Mouse (Mus musculus) effector memory CD4-positive, alpha-beta T cell, adult 7 months (primary cell): ENCODE measurements around the gene Tpk1. TPM values are rescaled to one million over a fixed set of nuclear protein-coding genes. Genes with fewer than 3 reads are reported as not detected.

Experiments
- polyA plus RNA-seq: library from polyadenylated mRNA; unstranded; fragments of 100-300 nt; shearing (Covaris generic); gene quantifications from one replicate; pipeline ENCODE4 v1.2.1, GENCODE M21; 2017

Gene Tpk1
- 11.8 TPM for polyA plus RNA-seq

GRCm38 (mm10) chr6:43665677-43666546 lies at the start of gene Tpk1:
Gene Tpk1, minus strand, starts transcription at chr6:43666278.

DNA sequence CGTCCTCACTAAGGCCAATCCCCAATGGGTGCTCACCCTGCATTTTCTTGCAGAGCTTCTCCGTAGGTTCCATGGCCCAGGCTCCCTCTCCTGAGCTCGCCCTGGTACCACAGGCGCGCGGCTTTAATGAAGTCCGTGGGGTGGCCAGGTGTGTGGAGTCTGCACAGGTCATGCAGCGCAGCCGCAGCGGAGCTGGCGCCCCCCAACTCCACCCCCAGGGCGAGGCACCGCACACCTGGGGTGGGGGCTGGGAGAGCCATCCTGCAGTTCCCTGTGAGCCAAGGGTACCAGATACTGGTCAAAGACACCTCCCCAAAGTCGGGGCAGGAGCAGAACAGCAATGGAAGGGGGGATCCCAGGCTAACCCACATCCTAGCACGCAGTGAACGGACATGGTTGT lies 356.6 kb downstream of the Tpk1 start, which contains the start of gene Nobox:
TSS of gene Nobox (minus strand) at position 101 of the 400 bp plus-strand sequence.

